Mouse (Mus musculus): ENCODE measurements around the gene Gm4763. TPM values are rescaled to one million over a fixed set of nuclear protein-coding genes. Genes with fewer than 3 reads are reported as not detected.

Gene Gm4763
- total RNA-seq, 2 experiments from 2014 or later, result not detected

Other genes with a start within 250 kb of the Gm4763 start
- gene Cadm4, start 244.9 kb downstream of the Gm4763 start, total RNA-seq (2021), result 10 to 100 TPM; 11.9 to 12.5 TPM
- 10 to 100 TPM; 17.3 to 18.5 TPM for gene Zfp428, start 219.9 kb downstream of the Gm4763 start, total RNA-seq (2021)
- gene AC161166.1, start 214.5 kb downstream of the Gm4763 start, total RNA-seq (2021), result not detected
- gene Irgq, start 196.2 kb downstream of the Gm4763 start, total RNA-seq (2021), result 10 to 100 TPM; 16.7 to 17.2 TPM
- gene Pinlyp, start 180.8 kb downstream of the Gm4763 start, total RNA-seq (2021), result not detected
- 10 to 100 TPM; 42.0 to 43.9 TPM for gene Xrcc1, start 180.6 kb downstream of the Gm4763 start, total RNA-seq (2021)
- 10 to 100 TPM; 15.9 to 16.9 TPM for gene Ethe1, start 139.4 kb downstream of the Gm4763 start, total RNA-seq (2021)
- gene Zfp575, start 139.3 kb downstream of the Gm4763 start, total RNA-seq (2021), result under 1 TPM; 0.27 to 0.33 TPM
- gene Phldb3, start 116.1 kb downstream of the Gm4763 start, total RNA-seq (2021), result under 1 TPM; 0.57 to 0.61 TPM
- not detected for gene Lypd3, start 90.4 kb downstream of the Gm4763 start, total RNA-seq (2021)
- gene Tex101, start 50.2 kb downstream of the Gm4763 start, total RNA-seq (2021), result not detected
- gene BC049730, start 17.7 kb downstream of the Gm4763 start, total RNA-seq (2021), result not detected
- under 1 TPM; 0.10 to 0.18 TPM for gene Cd177, start 33.4 kb upstream of the Gm4763 start, total RNA-seq (2021)
- under 1 TPM in 1 of 2 experiments, not detected in 1; 0.25 TPM for gene Ceacam10, start 50.3 kb upstream of the Gm4763 start, total RNA-seq (2021)
- gene Gm9844, start 135.3 kb upstream of the Gm4763 start, total RNA-seq (2021), result 1 to 10 TPM in 1 of 2 experiments, not detected in 1; 2.5 TPM
- gene Lypd4, start 143.0 kb upstream of the Gm4763 start, total RNA-seq (2021), result not detected
- not detected for gene Dmrtc2, start 143.1 kb upstream of the Gm4763 start, total RNA-seq (2021)
- gene Rps19, start 157.5 kb upstream of the Gm4763 start, total RNA-seq (2021), result 100 to 1,000 TPM; 902 to 929 TPM
- 1 to 10 TPM in 1 of 2 experiments, under 1 TPM in 1; 0.88 to 1.4 TPM for gene Cd79a, start 170.5 kb upstream of the Gm4763 start, total RNA-seq (2021)
- gene Arhgef1, start 176.0 kb upstream of the Gm4763 start, total RNA-seq (2021), result 10 to 100 TPM; 87.0 to 88.2 TPM
- gene Gm4881, start 217.6 kb upstream of the Gm4763 start, total RNA-seq (2021), result not detected
- 100 to 1,000 TPM; 212 to 234 TPM for gene Rabac1, start 245.8 kb upstream of the Gm4763 start, total RNA-seq (2021)

All from heart, postnatal 4 days (tissue).